Mouse (Mus musculus) T-helper 17 cell (primary cell): Measurements from ENCODE around the gene Slc17a3.

ENCODE experiments used
- in situ Hi-C, 2 experiments: fragments of 300-600 bp; cut with MboI, MseI; formaldehyde crosslinking; loops; 1 replicate in 1 of 2; 2 replicates in 1 of 2; pipeline ENCODE4 v1.15.1; 2025; ENCODE audit warnings: high pct_unique_total_duplicates in 2 of 2

Slc17a3 gene

DNA sequence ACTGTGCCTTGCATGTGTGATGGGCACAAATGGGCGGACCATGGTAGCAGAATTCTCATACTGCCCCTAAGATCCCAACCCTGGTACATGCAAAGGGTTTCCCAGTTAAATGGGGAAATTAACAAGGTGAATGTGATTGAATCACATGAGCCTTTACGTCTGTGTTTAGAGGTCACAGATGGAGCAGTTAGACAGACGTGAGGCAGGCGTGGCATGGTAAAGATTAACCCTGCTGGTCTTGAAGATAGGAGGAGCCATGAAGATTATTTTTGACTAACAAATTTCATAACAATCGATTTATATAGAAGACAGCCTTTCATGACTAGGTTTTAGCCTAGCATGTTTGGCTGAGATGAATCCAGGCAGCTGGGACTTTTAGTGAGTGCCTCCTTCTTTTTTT is 33.9 kb downstream of the Slc17a3 start:
- in situ Hi-C loops = no loop called here

DNA sequence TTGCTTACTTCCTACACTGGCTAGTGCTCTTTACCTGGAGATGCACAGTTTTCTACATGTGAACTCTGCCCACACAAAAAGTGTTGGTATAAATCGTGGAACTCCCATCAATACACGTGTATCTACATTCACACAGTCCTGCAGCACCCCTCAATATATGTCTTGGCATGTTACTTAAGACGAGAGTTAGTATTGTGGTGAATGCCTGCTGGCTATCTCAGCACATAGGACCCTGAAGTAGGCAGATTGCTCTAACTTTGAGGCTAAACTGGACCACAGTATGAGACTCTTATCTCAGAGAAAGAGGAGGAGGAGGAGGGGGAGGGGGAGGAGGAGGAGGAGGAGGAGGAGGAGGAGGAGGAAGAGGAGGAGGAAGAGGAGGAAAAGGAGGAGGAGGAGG is 39.9 kb downstream of the Slc17a3 start:
- in situ Hi-C loops = no loop called here

DNA sequence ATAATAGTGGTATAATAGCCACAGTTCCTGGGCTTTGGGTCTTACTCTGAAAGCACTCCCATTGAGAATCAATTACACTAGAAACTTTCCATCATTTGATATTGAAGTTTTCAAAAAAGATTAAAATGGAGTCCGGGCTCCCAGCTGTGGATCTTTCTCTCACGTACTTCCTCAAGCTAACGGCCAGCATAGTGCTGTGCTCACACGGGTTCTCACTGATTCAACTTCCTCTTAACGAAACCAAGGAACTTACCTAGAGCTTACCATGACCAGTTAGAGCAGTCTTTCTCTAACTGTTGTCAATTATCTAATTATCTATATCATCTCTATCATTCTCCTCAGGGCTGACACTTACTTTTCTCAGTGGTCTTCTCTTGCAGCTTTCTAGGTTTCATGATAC is 40.4 kb downstream of the Slc17a3 start:
- in situ Hi-C loops = no loop called here

DNA sequence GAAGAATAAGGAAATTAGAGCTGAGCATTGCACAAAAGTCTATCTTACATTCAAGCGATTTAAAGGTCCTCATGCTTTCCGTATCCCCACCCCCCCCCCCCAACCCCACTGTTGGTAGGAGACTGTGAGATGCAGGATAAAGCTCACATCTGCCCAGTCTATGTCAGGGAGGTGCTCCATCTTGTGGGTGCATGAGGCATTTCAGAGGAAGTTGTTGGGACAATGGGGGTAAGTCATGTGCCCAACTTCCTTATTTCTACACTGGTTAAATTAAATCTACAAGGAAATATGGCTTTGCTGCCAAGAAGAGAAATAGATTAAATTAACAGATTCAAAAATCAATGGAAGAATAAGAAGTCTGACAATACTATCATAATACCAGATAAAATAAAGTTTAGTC is 46.3 kb downstream of the Slc17a3 start:
- in situ Hi-C loops = no loop called here

DNA sequence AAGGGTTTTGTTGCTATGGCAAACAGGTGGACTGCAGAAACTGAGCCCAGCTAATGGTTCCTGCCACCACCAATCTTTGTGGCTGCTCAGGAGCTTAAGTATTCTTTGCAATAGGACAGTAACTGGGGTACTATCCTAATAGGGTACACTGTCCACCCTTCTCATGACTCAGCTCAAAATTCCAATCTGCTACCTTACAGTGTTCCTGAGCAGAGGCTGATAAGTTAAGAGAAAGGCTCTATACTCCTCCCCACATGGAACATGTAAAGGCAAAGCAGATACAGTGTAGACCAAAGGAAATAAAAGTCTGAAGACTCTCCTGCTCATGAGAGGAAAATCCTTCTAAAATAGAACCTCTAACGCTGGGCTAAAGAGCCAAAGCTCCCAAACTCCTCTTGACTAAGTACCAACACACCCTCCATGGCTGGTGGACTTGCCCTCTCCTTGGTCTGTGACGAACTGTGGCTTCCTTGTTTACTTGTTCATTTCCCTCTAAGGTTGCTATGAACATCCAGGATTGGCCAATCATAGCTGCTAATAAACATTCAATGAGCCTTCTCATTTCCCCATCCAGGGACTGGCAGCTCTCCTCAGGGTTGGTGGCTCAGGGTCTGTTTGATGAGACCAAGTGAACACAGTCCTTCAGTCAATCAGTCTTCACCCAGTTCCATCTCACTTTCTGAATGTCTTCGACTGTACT is 47.9 kb downstream of the Slc17a3 start:
- in situ Hi-C loops = no loop called here

DNA sequence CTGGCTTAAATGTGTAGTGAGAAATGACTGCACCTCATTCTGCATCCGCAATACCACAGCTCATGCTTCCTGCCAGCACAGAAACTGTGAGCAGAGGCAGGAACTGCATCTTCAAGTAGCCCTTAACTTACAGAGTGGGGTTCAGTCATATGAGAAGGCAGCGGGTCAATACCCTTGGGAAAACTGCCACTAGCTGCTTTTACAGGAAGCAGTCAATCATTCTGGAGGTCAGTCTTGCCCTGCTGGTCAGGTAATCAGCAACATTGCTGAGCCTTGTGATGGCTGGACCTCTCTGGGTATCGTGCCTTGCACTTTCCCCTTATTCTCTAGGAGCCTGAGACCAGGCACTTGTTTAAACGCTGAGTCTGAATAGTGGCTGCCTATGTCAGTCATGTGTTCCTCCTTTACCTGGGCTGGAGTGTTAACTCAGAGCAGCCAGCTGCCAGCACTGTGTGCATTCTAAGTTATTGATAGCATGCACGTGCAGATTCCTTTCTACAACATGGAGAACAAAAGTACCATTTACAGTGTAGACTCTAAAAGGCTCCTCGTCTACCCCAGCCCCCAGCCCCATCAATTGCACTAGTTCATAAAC is 49.9 kb downstream of the Slc17a3 start:
- in situ Hi-C loops = no loop called here

DNA sequence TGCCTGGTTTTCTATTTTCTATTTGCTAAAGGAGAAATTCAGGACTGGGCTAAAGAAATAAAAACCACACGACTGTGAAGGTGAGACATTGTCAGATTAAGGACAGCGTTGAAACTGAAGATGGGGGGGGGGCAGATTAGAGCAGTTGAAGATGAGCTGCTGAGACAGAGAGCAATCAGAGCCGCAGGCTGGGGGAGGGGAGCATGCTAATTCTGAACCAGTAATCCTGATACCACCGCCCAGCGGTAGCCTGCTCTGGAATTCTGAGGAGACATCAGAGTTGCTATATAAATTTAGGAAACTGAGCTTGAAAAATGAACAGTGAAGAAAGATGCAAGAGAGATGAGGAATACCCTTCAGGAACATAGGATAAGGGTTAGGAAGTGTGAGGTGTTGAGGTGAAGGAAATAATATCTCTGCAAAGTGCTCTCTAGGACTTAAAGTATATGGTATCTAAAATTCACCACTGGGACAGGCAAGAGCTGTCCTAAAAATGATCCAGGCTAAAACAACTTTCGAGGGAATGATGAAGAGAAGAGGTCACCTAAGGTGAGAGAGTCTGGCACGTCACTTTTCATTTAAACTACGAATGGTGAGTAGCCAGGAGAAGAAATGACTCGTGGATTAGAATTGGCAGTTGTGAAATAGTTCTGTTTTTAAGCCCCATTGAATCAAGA is 53.5 kb downstream of the Slc17a3 start:
- in situ Hi-C loops = no loop called here

DNA sequence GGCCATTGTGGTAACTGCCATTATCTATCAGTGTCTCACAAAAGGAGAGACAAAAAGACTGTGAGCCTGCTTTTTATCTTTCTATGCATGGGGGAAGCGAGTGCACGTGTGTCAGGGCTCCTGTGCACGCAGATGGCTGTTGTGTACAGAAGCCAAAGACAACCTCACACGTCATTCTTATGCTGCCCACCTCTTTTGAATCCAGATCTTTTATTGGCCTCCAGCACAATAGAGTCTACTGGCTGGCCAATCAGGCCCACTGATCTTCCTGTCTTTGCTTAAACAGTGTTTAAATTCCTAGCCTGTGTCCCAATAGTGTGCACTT is 54.0 kb downstream of the Slc17a3 start:
- in situ Hi-C loops = no loop called here

DNA sequence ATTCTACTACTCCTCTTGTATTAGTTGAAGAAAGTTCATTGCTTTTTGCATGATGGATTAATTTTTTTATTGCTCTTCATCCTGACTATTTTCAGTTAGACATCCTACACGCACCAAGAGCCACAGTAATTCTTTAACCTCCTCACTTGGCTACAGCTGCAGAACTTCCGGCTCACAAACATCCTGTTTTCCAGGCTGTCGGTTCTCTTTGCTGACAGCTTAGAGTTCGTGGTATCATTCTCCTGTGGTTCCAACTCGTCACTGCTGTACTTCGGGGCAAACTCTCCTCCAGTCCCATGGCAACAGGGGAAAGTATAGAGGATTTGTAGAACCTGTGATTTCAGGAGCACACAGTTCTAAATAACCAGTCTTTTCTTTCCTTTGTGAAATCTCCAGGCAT is 59.0 kb downstream of the Slc17a3 start:
- in situ Hi-C loops = no loop called here

DNA sequence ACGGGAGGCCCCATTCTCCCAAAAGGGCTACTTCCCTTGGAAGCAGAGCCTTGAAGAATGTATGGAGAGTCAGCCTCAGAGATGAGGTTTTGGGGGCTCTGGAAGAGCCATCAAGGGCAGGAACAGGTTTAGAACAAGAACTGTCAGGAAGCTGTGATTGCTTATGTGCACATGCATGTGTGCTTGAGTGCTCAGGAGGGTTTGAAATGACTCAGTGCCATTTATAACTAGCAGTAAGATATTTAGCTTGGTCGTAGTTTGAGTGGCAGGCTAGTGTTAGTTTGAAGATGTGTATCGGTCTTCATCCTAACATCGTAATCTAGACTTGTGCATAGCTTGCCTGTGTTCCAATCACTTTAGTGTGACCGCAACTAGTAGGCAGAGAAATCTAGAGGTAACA is 67.7 kb downstream of the Slc17a3 start:
- in situ Hi-C loops = no loop called here

DNA sequence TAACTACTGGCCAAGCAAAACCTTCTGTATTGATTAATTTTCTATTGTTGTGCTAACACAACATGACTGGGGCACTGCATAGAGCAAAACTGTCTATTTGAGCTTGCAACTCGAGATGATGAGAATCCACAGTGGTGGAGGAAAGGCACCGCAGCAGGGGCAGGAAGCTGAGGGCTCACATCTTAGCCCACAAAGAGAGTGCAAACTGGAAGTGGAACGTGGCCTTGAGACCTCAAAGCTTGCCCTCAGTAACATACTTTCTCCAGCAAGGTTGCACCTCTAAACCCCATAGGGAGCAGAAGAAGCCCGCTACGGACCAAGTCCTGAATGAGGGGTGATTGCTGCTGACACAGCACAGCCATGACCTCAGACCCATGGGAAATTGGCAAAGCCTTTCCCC is 70.9 kb downstream of the Slc17a3 start:
- in situ Hi-C loops = no loop called here
